ENCODE assay signal across 7 mouse cellular contexts in genomic region chr11:107276898-107277297, GRCm38 (mm10).
A peak's percentile ranks its signal among the peaks of the same experiment; 100 is the strongest.
DNase-seq lines count a peak whose midpoint lies in the region; ATAC-seq and TF ChIP-seq lines count a peak whose summit lies in the region.

No protein-coding gene starts in this region.

- H3K27me3 ChIP-seq in intestine, embryonic 15.5 days (replicated peaks): no peaks in the 10 kb centered on the region
- no peaks in the 10 kb centered on the region for H3K27me3 ChIP-seq in lung, embryonic 14.5 days (ENCODE audit: insufficient read depth, low read length)
- no peaks in the 10 kb centered on the region for H3K27me3 ChIP-seq in forebrain, embryonic 16.5 days (replicated peaks; ENCODE audit: control insufficient read depth, insufficient read depth, low read length)

- H3K4me3 ChIP-seq in brown adipose tissue, adult 24 weeks (ENCODE audit: insufficient read depth, low read depth, low read length): no peak overlapping the region
- no peak overlapping the region for H3K4me3 ChIP-seq in intestine, embryonic 15.5 days (replicated peaks)
- H3K4me3 ChIP-seq in lung, embryonic 14.5 days (ENCODE audit: low read depth, low read length): no peak overlapping the region
- no peak overlapping the region for H3K4me3 ChIP-seq in forebrain, embryonic 16.5 days (replicated peaks; ENCODE audit: low read length)

- peaks cover 18% of the 10 kb centered on the region for H3K4me1 ChIP-seq in brown adipose tissue, adult 24 weeks (ENCODE audit: control insufficient read depth, insufficient read depth, insufficient read length, low read length)
- peaks cover 14% of the 10 kb centered on the region for H3K4me1 ChIP-seq in intestine, embryonic 15.5 days (replicated peaks)
- H3K4me1 ChIP-seq in lung, embryonic 14.5 days (ENCODE audit: insufficient read depth): 0 out of 2 replicates have a peak, but pooled peaks cover 7% of the 10 kb centered on the region
- H3K4me1 ChIP-seq in forebrain, embryonic 16.5 days (replicated peaks; ENCODE audit: control insufficient read depth, insufficient read depth, low read length): peaks cover 6% of the 10 kb centered on the region

- no peaks in the 10 kb centered on the region for H3K36me3 ChIP-seq in intestine, embryonic 15.5 days
- no peaks in the 10 kb centered on the region for H3K36me3 ChIP-seq in lung, embryonic 14.5 days (ENCODE audit: insufficient read depth)
- H3K36me3 ChIP-seq in forebrain, embryonic 16.5 days (ENCODE audit: control insufficient read depth, insufficient read depth): no peaks in the 10 kb centered on the region

- H3K4me2 ChIP-seq in intestine, embryonic 15.5 days (replicated peaks): no peak overlapping the region
- no peak overlapping the region for H3K4me2 ChIP-seq in lung, embryonic 14.5 days
- H3K4me2 ChIP-seq in forebrain, embryonic 16.5 days (ENCODE audit: low read length): no peak overlapping the region

- peak overlapping the region; percentile 74 for H3K27ac ChIP-seq in brown adipose tissue, adult 24 weeks (replicated peaks; ENCODE audit: low read depth, low read length)
- H3K27ac ChIP-seq in intestine, embryonic 15.5 days: 0 out of 2 replicates have a peak overlapping the region, but pooled peaks have one; percentile 9
- no peak overlapping the region for H3K27ac ChIP-seq in lung, embryonic 14.5 days (ENCODE audit: low read depth)
- no peak overlapping the region for H3K27ac ChIP-seq in forebrain, embryonic 16.5 days (ENCODE audit: low read length)

- WGBS in intestine, embryonic 15.5 days: 53% methylated on average over 7 of the region's 7 CpGs
- 51% methylated on average over 7 of the region's 7 CpGs for WGBS in lung, embryonic 14.5 days
- WGBS in forebrain, embryonic 16.5 days: 80% methylated on average over 7 of the region's 7 CpGs

- peak; percentile 83 for DNase-seq in ZHBTc4 (ENCODE audit: low read depth, low spot score)
- peak; percentile 12 for DNase-seq in lung, embryonic 14.5 days
- no peak for DNase-seq in frontal cortex, postnatal 25 days (ENCODE audit: low spot score in 2 of 2)
- DNase-seq in cerebellum, adult 8-10 months: no peak

- no peak for TF ChIP-seq CTCF in lung, embryonic 14.5 days (IDR thresholded peaks at IDR 0.05; ENCODE audit: low read depth)

- no peak overlapping the region for H3K9ac ChIP-seq in intestine, embryonic 15.5 days
- no peak overlapping the region for H3K9ac ChIP-seq in lung, embryonic 14.5 days
- no peak overlapping the region for H3K9ac ChIP-seq in forebrain, embryonic 16.5 days (replicated peaks; ENCODE audit: low read depth, low read length)

- no peaks in the 10 kb centered on the region for H3K9me3 ChIP-seq in intestine, embryonic 15.5 days
- H3K9me3 ChIP-seq in lung, embryonic 14.5 days (ENCODE audit: low read depth, low read length): no peaks in the 10 kb centered on the region
- no peaks in the 10 kb centered on the region for H3K9me3 ChIP-seq in forebrain, embryonic 16.5 days (ENCODE audit: control insufficient read depth, low read length)

- ATAC-seq in intestine, embryonic 15.5 days: peak; percentile 69
- ATAC-seq in lung, embryonic 14.5 days (ENCODE audit: insufficient read depth): no peak
- ATAC-seq in forebrain, embryonic 16.5 days: no peak

Comparison
In these comparisons a context has a peak if more than half of its experiments do, and no peak if none do; other contexts are left out.
1. DNase-seq: peak in ZHBTc4 (single experiment) and lung, embryonic 14.5 days (single experiment); none in frontal cortex, postnatal 25 days (0 of 2) and cerebellum, adult 8-10 months (single experiment).
2. H3K27ac ChIP-seq: peak in brown adipose tissue, adult 24 weeks (single experiment) and intestine, embryonic 15.5 days (single experiment); none in lung, embryonic 14.5 days (single experiment) and forebrain, embryonic 16.5 days (single experiment).